Mouse (Mus musculus) embryo, embryonic 10.5 days (tissue): ENCODE results near the gene Map2k6.

ENCODE experiments used
- DNase-seq: peaks from one replicate; pipeline ENCODE4 v3.0.0-alpha.2; 2015; ENCODE audit warnings: low spot score

Gene Map2k6

GRCm38 (mm10) chr11:110484426-110484825, 85.5 kb downstream of the Map2k6 start:
- no peak for DNase-seq

DNA sequence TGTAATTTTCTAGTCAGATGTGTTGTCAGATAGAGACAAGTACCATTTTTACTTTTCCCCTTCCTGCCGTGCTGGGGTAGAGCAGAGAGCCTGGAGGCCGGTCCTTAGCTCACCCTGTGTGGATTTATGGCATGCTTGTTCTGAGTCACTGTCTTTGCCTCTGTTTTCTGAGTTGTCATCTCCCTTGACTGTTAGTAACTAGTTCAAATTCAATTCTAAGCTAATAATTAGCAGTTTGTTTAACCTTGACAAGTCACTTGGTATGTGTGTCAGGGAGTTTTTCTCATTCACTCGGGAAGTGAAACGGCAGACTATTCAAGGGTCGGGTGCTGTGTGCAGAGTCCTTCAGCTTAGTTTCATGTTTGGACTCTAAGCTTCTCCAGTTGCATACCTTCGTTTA, 86.2 kb downstream of the Map2k6 start:
- no peak for DNase-seq

DNA sequence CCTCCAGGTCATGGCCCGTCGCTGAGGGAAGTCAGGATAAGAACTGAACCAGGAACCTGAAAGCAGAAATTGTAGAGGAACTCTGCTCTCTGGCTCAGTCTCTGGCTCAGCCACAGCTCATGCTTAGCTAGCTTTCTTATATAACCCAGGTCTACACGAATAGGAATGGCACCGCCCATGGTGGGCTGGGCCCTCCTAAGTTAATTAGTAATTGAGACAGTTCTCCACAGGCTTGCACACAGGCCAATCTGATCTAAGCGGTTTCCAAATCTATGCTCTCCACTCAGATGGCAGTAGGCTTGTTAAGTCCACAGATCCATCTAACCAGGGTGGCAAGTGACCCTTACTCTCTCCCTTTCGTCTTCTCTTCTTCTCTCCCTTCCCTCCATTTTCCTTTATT, 88.9 kb downstream of the Map2k6 start:
- DNase-seq: no peak

DNA sequence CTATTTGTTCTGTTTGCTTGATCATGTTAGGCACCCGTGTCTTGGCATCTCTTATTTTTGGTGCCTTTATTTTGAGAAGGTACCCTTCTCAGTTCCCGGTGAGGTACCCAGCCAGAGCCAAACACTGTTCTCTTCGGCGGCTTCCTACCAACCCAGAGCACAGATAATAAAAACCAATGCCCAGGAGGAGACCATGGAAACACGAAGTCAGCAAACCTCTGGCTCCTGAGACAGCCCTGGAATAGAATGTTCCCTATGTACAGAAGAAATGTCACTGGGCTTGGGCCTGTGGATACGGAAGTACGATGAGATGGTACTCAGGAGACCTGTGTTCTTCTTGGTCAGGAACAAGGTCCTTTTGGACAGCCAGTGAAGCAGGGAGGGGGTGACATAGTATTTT, 89.4 kb downstream of the Map2k6 start:
- DNase-seq: no peak

GRCm38 (mm10) chr11:110495323-110496060, 96.6 kb downstream of the Map2k6 start:
- DNase-seq: no peak

GRCm38 (mm10) chr11:110496061-110496446, 97.1 kb downstream of the Map2k6 start:
- DNase-seq: peak; percentile 67

GRCm38 (mm10) chr11:110497743-110498142, 98.8 kb downstream of the Map2k6 start:
- DNase-seq: no peak

DNA sequence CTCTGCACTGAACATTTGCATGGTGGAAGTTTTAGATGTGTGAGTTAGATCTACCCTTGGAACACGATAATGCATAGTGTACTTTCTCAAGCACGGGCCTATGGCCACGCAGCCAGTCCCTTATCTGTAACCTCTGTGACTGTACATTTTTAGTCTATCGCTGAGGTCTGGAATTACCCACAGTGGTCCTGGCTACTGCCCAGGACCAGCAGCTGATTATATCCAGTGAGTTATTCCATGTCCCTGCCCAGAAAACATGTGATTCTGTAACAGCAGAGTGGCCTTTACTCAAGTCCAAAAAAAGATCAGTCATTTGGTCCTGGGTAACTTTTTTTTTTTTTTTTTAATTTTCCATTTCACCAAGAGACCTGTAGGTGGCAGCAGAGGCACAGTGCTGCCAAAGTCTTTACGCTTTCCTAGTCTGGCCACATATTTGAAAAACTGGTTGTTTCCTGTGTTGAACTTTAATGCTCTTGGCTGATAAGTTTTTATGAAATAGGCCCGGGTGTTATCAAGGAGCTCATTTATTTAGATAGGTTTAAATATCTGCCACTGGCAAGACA, 99.8 kb downstream of the Map2k6 start:
- DNase-seq: peak; percentile 76

DNA sequence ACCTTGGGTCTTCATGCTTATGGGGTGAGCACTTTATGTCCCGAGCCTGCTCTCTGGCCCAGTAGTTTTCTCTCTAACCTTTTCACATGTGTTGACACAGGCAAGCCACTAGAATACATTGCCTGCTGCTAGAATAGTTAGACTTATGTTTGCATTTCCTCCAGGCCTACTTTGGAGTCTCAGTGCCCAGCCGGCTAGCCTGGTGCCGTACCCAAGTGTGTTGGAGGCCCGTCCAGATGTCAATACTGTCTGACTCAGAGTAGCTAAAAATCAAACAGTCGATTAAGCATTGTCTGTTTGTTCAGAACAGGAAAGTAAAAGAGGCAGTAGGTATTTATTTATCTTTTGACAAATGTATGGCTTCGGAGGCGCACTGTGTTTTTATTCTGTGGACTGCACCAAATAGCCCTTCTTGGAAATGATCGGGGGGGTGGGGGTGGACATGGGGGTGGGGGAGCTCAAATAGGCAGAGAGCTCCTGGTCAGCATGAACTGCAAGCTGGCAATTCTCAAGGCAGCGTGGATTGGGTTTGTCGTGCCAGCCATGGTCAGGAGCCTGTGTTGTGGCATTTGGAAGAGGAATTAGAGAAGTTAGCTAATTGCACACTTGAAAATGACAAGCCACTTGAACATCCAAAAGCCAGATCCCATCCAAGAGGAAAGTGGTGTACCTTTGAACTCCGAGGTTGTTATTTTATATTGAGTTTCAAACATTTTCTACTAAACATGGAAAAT, 104.2 kb downstream of the Map2k6 start:
- DNase-seq: no peak

DNA sequence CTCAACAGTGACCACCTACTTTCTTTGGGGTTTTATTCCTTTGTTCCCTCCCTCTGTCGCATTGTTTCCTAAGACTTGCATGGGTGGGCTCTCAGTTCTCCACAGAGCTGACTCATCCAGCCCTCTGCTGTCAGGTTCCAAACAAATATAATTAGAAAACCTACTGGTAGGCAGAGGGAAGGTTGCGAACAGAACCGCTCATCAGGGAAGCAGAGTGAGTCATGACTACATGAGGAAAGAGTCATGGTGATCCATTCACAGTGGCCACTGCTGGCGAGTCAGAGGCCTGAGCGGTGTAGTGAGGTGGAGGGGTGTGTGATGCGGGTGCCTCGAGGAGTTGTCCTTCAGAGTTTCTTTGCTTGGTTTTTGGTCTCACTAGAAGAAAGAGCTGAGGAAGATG, 112.5 kb downstream of the Map2k6 start:
- no peak for DNase-seq

GRCm38 (mm10) chr11:110518648-110519047, 119.7 kb downstream of the Map2k6 start:
- DNase-seq: no peak

DNA sequence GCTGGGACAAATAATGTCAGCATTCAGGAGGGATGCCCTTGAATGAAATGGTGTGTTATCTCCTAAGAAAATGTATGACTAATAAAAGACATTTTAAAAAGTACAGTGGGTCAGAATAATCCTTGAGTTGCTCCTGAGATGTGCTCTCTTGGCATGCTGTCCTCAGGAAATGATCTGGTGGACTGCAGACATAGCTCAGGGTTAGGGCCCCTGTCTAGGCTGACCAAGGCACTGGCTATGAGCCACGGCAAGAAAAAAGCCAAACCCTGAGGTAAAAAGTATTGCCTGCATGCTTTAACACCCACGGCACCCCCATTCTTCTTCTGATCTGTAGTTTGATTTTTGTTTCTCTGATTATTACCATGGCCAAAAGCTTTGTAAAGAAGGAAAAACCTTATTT, 124.0 kb downstream of the Map2k6 start:
- DNase-seq: no peak

DNA sequence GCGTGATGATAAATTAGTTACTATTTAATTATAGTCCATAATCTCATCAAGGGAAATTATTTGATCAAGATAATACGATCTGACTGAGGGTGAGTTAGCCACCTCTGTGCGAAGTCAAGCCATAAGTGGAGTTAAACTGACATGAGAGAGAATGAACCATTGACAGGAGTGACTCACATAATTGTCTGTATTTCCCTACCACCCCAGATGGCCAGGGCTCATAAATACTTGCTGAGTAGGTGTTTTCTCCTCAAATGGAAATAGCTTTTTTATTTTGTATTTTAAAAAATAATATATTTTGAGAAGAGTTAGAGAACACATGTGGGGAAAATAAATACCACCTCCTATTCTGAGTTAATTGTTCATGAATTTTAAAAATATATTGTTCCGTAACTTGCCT, 127.2 kb downstream of the Map2k6 start:
- DNase-seq: no peak

- no peak for DNase-seq
These were observed 132.2 kb downstream of the Map2k6 start for GRCm38 (mm10) chr11:110531087-110531486.

DNA sequence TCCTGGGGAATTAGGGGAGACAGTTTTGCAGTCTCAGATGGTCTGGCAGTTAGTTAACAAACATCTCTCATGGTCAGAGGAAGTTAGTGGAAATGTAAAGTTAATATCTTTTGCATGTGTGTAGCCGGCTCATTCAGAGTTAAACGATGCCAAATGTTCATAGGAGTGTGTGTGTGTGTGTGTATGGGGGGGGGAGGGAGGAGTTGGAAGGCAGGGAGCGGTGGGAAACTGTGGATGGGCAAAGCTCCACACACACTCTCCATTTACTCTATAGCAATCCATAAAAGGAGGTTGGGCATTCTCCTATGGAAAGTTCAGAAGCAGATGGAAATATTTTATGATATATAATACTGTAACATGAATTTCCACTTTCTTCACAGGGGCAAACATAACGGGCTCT, 135.9 kb downstream of the Map2k6 start:
- DNase-seq: no peak

GRCm38 (mm10) chr11:110536533-110536932, 137.6 kb downstream of the Map2k6 start:
- DNase-seq: peak; percentile 18

DNA sequence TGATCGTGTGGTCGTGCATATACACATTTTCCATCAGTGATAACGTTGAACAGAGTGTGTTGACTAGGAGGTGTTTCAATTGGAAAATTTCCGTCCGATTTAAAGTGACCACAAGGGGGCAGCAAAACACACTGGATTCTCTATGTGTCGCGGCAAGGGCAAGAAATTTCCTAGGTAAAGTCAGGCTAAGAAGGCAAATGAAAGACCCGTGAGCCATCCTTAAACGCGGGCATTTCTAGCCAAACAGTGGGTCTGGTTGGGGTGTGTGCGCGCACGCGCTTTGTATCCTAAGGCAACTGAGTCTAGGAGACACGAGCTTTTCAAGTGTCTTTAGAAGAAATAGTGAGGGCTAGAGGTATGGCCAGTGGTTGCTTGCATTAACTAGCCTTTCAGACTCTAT, 138.7 kb downstream of the Map2k6 start:
- peak; percentile 94 for DNase-seq

DNA sequence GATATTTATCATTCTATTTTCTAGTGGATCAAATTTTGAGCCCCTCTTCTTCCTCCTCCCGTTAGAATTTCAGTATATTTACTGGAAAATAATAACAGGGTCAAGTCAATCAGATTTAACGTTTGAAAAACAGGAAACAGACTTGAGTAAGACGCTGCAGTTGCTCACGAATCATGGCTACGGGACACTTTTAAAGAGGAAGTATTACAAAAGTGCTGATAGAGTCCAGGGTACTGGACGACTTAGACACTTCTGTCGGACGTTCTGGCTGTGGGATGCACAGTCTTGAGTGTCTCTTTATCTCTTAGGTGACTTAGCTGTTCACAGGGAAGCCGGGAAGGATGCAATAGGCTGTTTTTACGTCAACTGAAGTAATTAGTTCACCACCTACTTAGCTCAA, 139.3 kb downstream of the Map2k6 start:
- no peak for DNase-seq

DNA sequence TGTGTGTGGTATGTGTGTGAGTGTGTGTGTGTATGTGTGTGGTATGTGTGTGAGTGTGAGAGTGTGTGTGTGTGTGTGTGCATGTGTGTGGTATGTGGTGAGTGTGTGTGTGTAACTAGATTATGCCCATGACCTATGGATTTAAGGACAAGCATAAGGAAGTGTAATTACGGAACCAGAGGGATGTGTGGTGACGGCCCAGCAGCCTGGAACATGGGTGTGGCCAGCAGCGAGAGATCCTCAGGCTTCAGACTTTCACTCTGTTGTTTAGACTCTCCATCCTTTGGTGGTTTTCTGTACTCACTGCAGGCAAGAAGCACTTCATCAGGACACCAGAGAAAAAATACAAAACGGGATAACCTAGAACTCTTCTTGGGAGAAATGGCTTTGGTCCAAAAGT, 143.0 kb downstream of the Map2k6 start:
- DNase-seq: no peak

- no peak for DNase-seq
These were observed 145.7 kb downstream of the Map2k6 start for GRCm38 (mm10) chr11:110544419-110545210.

GRCm38 (mm10) chr11:110545416-110545815, 146.5 kb downstream of the Map2k6 start:
- DNase-seq: no peak

- no peak for DNase-seq
These were observed 152.6 kb downstream of the Map2k6 start for GRCm38 (mm10) chr11:110551471-110551967.
